Mouse (Mus musculus) ES-E14 (cell line): ENCODE data around the gene Dek. TPM values are rescaled to one million over a fixed set of nuclear protein-coding genes. Genes with fewer than 3 reads are reported as not detected.

Experiments
- DNase-seq: peaks from one replicate; pipeline ENCODE4 v3.0.0-alpha.2; 2013; ENCODE audit warnings: low read depth, low spot score
- H3K27ac ChIP-seq: 2 replicates; pipeline ENCODE4 v1.5.1; 2012; ENCODE audit warnings: low read depth, mild to moderate bottlenecking, low read length, moderate library complexity, mixed read lengths; ENCODE audit not compliant: poor library complexity, insufficient read depth, severe bottlenecking
- H3K36me3 ChIP-seq: 2 replicates; pipeline ENCODE4 v1.6.1; 2012; ENCODE audit warnings: mild to moderate bottlenecking, low read length, moderate library complexity, mixed read lengths; ENCODE audit not compliant: control insufficient read depth, poor library complexity, insufficient read depth, severe bottlenecking
- H3K4me1 ChIP-seq, 2 experiments: fragments of 150-350 bp in 1 of 2; sonication (generic) in 1 of 2; 2 replicates each; pipeline ENCODE4 v1.6.1; 2012; ENCODE audit warnings: low read length in 2 of 2, mild to moderate bottlenecking in 1 of 2, mixed read lengths in 1 of 2; ENCODE audit not compliant: control insufficient read depth in 2 of 2, insufficient read depth in 2 of 2, poor library complexity in 1 of 2
- H3K4me3 ChIP-seq, 2 experiments: fragments of 150-350 bp in 1 of 2; sonication (generic) in 1 of 2; 2 replicates each; pipeline ENCODE4 v1.5.1; 2012; ENCODE audit warnings: low read length in 2 of 2, low read depth in 1 of 2, mild to moderate bottlenecking in 1 of 2, mixed read lengths in 1 of 2; ENCODE audit not compliant: insufficient read depth in 1 of 2, poor library complexity in 1 of 2, severe bottlenecking in 1 of 2
- H3K9ac ChIP-seq: 2 replicates; pipeline ENCODE4 v1.6.1; 2012; ENCODE audit warnings: low read depth, mild to moderate bottlenecking, low read length, mixed read lengths; ENCODE audit not compliant: poor library complexity, insufficient read depth, severe bottlenecking
- H3K9me3 ChIP-seq: fragments of 150-350 bp; sonication (generic); 2 replicates; pipeline ENCODE4 v1.6.1; 2012; ENCODE audit warnings: low read depth, mild to moderate bottlenecking, low read length; ENCODE audit not compliant: control insufficient read depth, insufficient read depth
- CHD2 ChIP-seq: IDR thresholded peaks from 2 replicates; pipeline ENCODE4 v1.6.1; 2014; ENCODE audit warnings: mild to moderate bottlenecking, low read depth, low read length, inconsistent platforms
- HCFC1 ChIP-seq: IDR thresholded peaks from 2 replicates; pipeline ENCODE4 v1.6.1; 2012; ENCODE audit warnings: low read length, inconsistent platforms, borderline replicate concordance; ENCODE audit not compliant: insufficient read depth
- MAFK ChIP-seq: IDR thresholded peaks from 2 replicates; pipeline ENCODE4 v1.6.1; 2014; ENCODE audit warnings: mild to moderate bottlenecking, low read depth, low read length, inconsistent platforms; ENCODE audit not compliant: insufficient read depth
- ZC3H11A ChIP-seq: IDR thresholded peaks from 2 replicates; pipeline ENCODE4 v1.6.1; 2012; ENCODE audit warnings: low read depth, mild to moderate bottlenecking, inconsistent platforms, low read length, borderline replicate concordance
- ZNF384 ChIP-seq: IDR thresholded peaks from 2 replicates; pipeline ENCODE4 v1.6.1; 2012; ENCODE audit warnings: low read depth, low read length, inconsistent platforms
- in situ Hi-C, 2 experiments: fragments of 600-800 bp; cut with MboI; formaldehyde crosslinking; loops; one replicate each; pipeline ENCODE4 v1.15.1; 2025; ENCODE audit warnings: low sequenced_read_pairs in 2 of 2, inconsistent platforms in 1 of 2; ENCODE audit not compliant: unreplicated experiment in 2 of 2
- total RNA-seq: library from RNA; depleted of rRNA; stranded (reverse); fragments of 300-350 nt; gene quantifications from 2 replicates; pipeline ENCODE4 v1.2.3, GENCODE M21; 2012

Gene Dek
- total RNA-seq, 1 experiment = 120 TPM

DNA sequence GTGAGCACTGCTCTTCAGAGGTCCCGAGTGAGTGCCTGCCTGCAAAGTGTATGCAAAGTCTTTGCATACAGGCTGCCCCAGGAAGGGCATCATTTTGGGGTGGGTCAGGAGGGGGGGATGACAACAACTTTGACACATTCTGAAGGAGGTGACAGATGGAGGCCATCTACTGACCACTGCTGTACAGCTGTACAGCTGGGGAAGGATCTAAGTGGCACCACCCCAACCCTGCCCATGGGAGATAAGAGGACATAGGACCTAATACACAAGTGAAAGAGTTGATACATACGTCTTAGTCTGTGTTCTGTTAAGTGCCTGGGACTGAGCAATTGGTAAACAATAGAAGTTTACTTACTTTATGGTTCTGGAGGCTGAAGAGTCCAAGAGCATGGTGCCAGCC is 3.2 kb upstream of the Dek start:
- in situ Hi-C loops = no loop called here
- no peak overlapping the region for H3K4me3 ChIP-seq
- H3K9ac ChIP-seq = no peak overlapping the region
- H3K4me1 ChIP-seq = peaks cover 0 to 3% of the 10 kb centered on the region in 2 experiments; a peak in 1 of 4 replicates
- no peaks in the 10 kb centered on the region; the same call in 1 of the 2 replicates for H3K36me3 ChIP-seq
- no peak for DNase-seq
- TF ChIP-seq CHD2 (no peak), MAFK (no peak), ZNF384 (no peak), ZC3H11A (no peak), HCFC1 (no peak)
- H3K9me3 ChIP-seq = no peaks in the 10 kb centered on the region
- no peak overlapping the region for H3K27ac ChIP-seq

DNA sequence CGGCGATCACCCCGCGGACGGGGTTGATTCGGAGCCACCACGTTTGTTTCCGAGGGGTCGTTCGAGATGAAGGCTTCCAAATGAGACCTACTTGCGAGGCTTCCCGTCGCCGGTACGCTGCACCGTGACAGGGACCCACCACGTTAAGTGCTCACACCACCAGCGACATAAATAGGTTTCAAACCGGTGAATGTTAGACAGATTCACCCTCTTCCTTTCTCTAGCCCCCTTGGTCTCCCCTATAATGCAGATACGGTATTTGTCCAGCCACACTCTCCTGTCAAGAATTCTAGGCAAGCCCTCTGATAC is 533 bp upstream of the Dek start:
- TF ChIP-seq ZC3H11A = no peak
- no peak for TF ChIP-seq MAFK
- no peak for TF ChIP-seq CHD2
- no peak for TF ChIP-seq HCFC1
- no peak for TF ChIP-seq ZNF384
- Histone ChIP-seq H3K9ac (peak overlapping the region; percentile 96), H3K9me3 (no peaks in the 10 kb centered on the region), H3K4me3 (peak overlapping the region; percentile 89 to 98), H3K4me1 (peaks cover 5 to 6% of the 10 kb centered on the region in 2 experiments; a peak in 2 of 4 replicates), H3K36me3 (peaks cover 5% of the 10 kb centered on the region; the same call in 1 of the 2 replicates), H3K27ac (peak overlapping the region; percentile 52; the same call in 1 of the 2 replicates)
- in situ Hi-C loops = no loop called here
- DNase-seq = no peak

DNA sequence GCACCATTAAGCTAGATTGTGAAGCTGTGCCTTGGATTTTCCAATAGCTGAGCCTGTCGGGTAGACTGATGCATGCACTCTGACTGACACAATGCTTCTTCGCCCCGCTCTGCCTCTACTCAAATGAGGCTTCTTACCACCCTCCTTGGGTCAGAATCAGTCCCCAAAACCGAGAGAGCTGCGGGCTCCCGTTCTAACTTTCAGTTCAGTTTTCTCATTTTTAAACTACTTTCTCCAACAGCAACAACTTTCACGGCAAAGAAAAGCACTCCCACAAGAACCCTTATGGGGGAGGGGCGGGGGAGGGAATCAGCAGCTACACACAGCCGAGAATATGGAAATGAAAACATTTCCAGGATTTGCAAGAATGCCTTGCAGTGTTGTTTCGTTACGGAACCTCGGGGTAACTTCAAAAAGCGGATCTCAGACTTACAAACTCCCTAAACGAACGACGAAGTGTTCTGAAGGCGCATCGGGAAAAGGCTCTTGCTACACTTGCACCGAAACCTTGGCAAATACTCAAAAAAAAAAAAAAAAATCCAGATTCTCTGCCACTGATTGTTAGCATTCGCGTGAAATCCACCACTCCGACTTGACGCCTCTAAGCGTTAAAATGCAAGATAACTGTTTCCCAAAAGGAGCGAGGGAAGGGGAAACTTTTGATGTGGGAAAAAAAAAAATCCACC is 1.0 kb downstream of the Dek start:
- H3K27ac ChIP-seq = peak overlapping the region; percentile 94
- DNase-seq = no peak
- in situ Hi-C loops = no loop called here
- H3K4me1 ChIP-seq = peaks cover 5 to 6% of the 10 kb centered on the region in 2 experiments; a peak in 2 of 4 replicates
- peak overlapping the region; percentile 100 for H3K9ac ChIP-seq
- peaks cover 8% of the 10 kb centered on the region for H3K36me3 ChIP-seq
- no peak for TF ChIP-seq HCFC1
- no peak for TF ChIP-seq ZNF384
- no peak for TF ChIP-seq ZC3H11A
- peak overlapping the region; percentile 88 to 98 for H3K4me3 ChIP-seq
- no peaks in the 10 kb centered on the region for H3K9me3 ChIP-seq

DNA sequence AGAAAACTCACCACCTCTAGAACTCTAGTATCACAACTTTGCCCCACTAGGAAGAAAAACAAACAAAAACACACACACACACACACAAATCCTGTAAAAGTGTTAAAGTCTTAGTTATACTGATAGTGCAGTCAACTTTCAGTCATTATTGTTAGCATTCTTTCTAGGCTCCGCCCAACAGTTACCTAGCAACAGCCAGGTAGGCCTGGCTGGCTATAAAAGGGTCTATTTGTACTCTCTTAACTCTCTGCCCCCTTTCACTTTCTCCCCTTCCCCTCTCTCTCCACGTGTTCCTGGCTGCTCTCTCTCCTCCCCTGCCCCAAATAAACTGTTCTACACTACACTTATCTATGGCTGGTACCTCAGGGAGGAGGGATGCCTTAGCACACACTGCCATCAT is 1.9 kb downstream of the Dek start:
- peak overlapping the region; percentile 37 to 88 for H3K4me3 ChIP-seq
- H3K27ac ChIP-seq = no peak overlapping the region
- TF ChIP-seq ZC3H11A (no peak), ZNF384 (no peak), MAFK (no peak), HCFC1 (no peak), CHD2 (no peak)
- DNase-seq = no peak
- no peaks in the 10 kb centered on the region for H3K9me3 ChIP-seq
- in situ Hi-C loops = no loop called here
- peaks cover 10% of the 10 kb centered on the region for H3K36me3 ChIP-seq
- peaks cover 5 to 6% of the 10 kb centered on the region in 2 experiments; a peak in 2 of 4 replicates for H3K4me1 ChIP-seq
- peak overlapping the region; percentile 51; the same call in 1 of the 2 replicates for H3K9ac ChIP-seq

DNA sequence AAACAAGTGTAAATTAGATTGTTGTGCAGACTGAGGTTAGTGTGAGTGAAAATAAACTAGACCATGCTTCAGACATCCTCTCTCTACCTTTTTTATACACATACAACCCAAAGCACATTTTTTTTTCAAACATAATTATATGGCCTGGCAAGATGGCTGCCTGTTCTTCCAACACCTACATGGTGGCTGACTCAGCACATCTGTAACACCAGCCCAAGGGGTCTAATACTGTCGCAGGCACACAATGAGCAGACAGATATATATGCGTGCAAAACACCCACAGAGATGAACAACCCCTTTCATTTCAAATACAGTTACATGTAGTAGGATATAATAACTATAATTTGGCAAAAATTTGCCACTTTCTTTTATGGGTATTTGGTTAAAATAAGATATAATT is 5.4 kb downstream of the Dek start:
- Histone ChIP-seq H3K9me3 (no peaks in the 10 kb centered on the region), H3K36me3 (peaks cover 20% of the 10 kb centered on the region), H3K27ac (no peak overlapping the region), H3K4me1 (peaks cover 4 to 5% of the 10 kb centered on the region in 2 experiments; a peak in 2 of 4 replicates), H3K4me3 (no peak overlapping the region), H3K9ac (no peak overlapping the region)
- in situ Hi-C loops = no loop called here
- TF ChIP-seq ZC3H11A (no peak), HCFC1 (no peak), MAFK (peak; percentile 82)
- DNase-seq = no peak
